Comparison of ENCODE assay signal across 31 mouse cellular contexts in genomic region chr8:110351909-110352308, GRCm38 (mm10).
"Had no signal": no experiment of that assay in that cellular context is flagged by ENCODE, and none has a peak within 500 bp of the region (broad histone marks: within the 10 kb centered on the region; RNA-seq: fewer than 3 reads in every experiment).

No protein-coding gene starts in this region.

- H3K4me2 ChIP-seq: heart, embryonic 11.5 days; heart, embryonic 12.5 days; heart, embryonic 13.5 days; heart, embryonic 15.5 days; hindbrain, embryonic 12.5 days; hindbrain, embryonic 13.5 days; hindbrain, embryonic 14.5 days; hindbrain, embryonic 15.5 days; intestine, embryonic 15.5 days; kidney, embryonic 15.5 days had no signal

- DNase-seq: heart, postnatal 10 days; heart, postnatal 14 days; heart, postnatal 36 days; heart, postnatal 4 days; kidney, adult 11 months; kidney, adult 18-20 months; kidney, adult 2 months; kidney, adult 8-10 months; kidney, adult 9 months; kidney, postnatal 10 days; kidney, postnatal 14 days; kidney, postnatal 25 days; kidney, postnatal 36 days; kidney, postnatal 4 days; layer of hippocampus, adult 9-11 months; layer of hippocampus, postnatal 36 days had no signal

- H3K27me3 ChIP-seq: heart, embryonic 12.5 days; heart, embryonic 13.5 days; heart, embryonic 15.5 days; hindbrain, embryonic 12.5 days; hindbrain, embryonic 13.5 days; hindbrain, embryonic 15.5 days; intestine, embryonic 15.5 days; kidney, embryonic 15.5 days had no signal

- H3K36me3 ChIP-seq: heart, embryonic 10.5 days; heart, embryonic 12.5 days; heart, embryonic 13.5 days; heart, embryonic 15.5 days; hindbrain, embryonic 10.5 days; hindbrain, embryonic 12.5 days; hindbrain, embryonic 13.5 days; hindbrain, embryonic 15.5 days; intestine, embryonic 15.5 days; kidney, embryonic 15.5 days had no signal

- H3K4me1 ChIP-seq: heart, embryonic 10.5 days; heart, embryonic 12.5 days; heart, embryonic 13.5 days; heart, embryonic 15.5 days; hindbrain, embryonic 10.5 days; hindbrain, embryonic 12.5 days; hindbrain, embryonic 13.5 days; hindbrain, embryonic 15.5 days; intestine, embryonic 15.5 days; kidney, embryonic 15.5 days had no signal

- H3K9me3 ChIP-seq: heart, embryonic 10.5 days; heart, embryonic 12.5 days; heart, embryonic 13.5 days; heart, embryonic 15.5 days; hindbrain, embryonic 10.5 days; hindbrain, embryonic 12.5 days; hindbrain, embryonic 13.5 days; hindbrain, embryonic 15.5 days; intestine, embryonic 15.5 days; kidney, embryonic 15.5 days had no signal

- H3K9ac ChIP-seq: heart, embryonic 12.5 days; heart, embryonic 13.5 days; heart, embryonic 15.5 days; hindbrain, embryonic 12.5 days; hindbrain, embryonic 13.5 days; hindbrain, embryonic 14.5 days; hindbrain, embryonic 15.5 days; intestine, embryonic 15.5 days; kidney, embryonic 15.5 days had no signal

- H3K27ac ChIP-seq: heart, embryonic 10.5 days; heart, embryonic 13.5 days; heart, embryonic 15.5 days; hindbrain, embryonic 10.5 days; hindbrain, embryonic 12.5 days; hindbrain, embryonic 13.5 days; hindbrain, embryonic 14.5 days; hindbrain, embryonic 15.5 days; hindbrain, postnatal 0 days; intestine, embryonic 15.5 days; kidney, embryonic 15.5 days; kidney, postnatal 0 days; layer of hippocampus, adult 2 months had no signal

- H3K4me3 ChIP-seq: heart, embryonic 10.5 days; heart, embryonic 12.5 days; heart, embryonic 13.5 days; heart, embryonic 15.5 days; hindbrain, embryonic 10.5 days; hindbrain, embryonic 12.5 days; hindbrain, embryonic 13.5 days; hindbrain, embryonic 15.5 days; intestine, embryonic 15.5 days; kidney, embryonic 15.5 days; layer of hippocampus, adult 2 months had no signal
